Mouse (Mus musculus): Measurements from ENCODE around the gene Plekhh2. TPM values are rescaled to one million over a fixed set of nuclear protein-coding genes. Genes with fewer than 3 reads are reported as not detected.

The Plekhh2 gene
- total and polyA plus RNA-seq, 3 experiments: 1.4 to 2.0 (median 1.7) TPM

GRCm38 (mm10) chr17:84590065-84590464 is 78.4 kb downstream of the Plekhh2 start:
- DNase-seq: no peak
- WGBS: 97% methylated on average over 7 of the region's 7 CpGs
- Histone ChIP-seq H3K4me3 (no peak overlapping the region), H3K9ac (ENCODE audit: low read depth, low read length) (no peak overlapping the region), H3K27ac (no peak overlapping the region), H3K36me3 (ENCODE audit: control insufficient read depth, insufficient read depth, low read length) (no peaks in the 10 kb centered on the region), H3K79me2 (replicated peaks; ENCODE audit: control insufficient read depth, insufficient read depth, low read length) (no peaks in the 10 kb centered on the region), H3K4me1 (ENCODE audit: control insufficient read depth, insufficient read depth, low read length) (peaks cover 3% of the 10 kb centered on the region), H3K27me3 (ENCODE audit: control insufficient read depth, insufficient read depth, low read length) (no peaks in the 10 kb centered on the region)
- intact Hi-C loops (cut with DNase I): no loop called here
- no peak for TF ChIP-seq POLR2A (IDR thresholded peaks at IDR 0.05; ENCODE audit: insufficient read depth, low read depth, low read length)
- no peak for TF ChIP-seq CTCF (IDR thresholded peaks at IDR 0.05)
- no peak for TF ChIP-seq EP300 (IDR thresholded peaks at IDR 0.05; ENCODE audit: insufficient read depth, low read depth, low read length)

- intact Hi-C loops (cut with DNase I): no loop called here
- DNase-seq: no peak
- Histone ChIP-seq H3K36me3 (ENCODE audit: control insufficient read depth, insufficient read depth, low read length) (no peaks in the 10 kb centered on the region), H3K4me1 (ENCODE audit: control insufficient read depth, insufficient read depth, low read length) (no peaks in the 10 kb centered on the region), H3K79me2 (replicated peaks; ENCODE audit: control insufficient read depth, insufficient read depth, low read length) (no peaks in the 10 kb centered on the region), H3K27me3 (ENCODE audit: control insufficient read depth, insufficient read depth, low read length) (no peaks in the 10 kb centered on the region), H3K9ac (ENCODE audit: low read depth, low read length) (no peak overlapping the region), H3K27ac (no peak overlapping the region), H3K4me3 (no peak overlapping the region)
- 93% methylated on average over 16 of the region's 16 CpGs for WGBS
- TF ChIP-seq EP300 (IDR thresholded peaks at IDR 0.05; ENCODE audit: insufficient read depth, low read depth, low read length) (no peak), CTCF (IDR thresholded peaks at IDR 0.05) (no peak), POLR2A (IDR thresholded peaks at IDR 0.05; ENCODE audit: insufficient read depth, low read depth, low read length) (no peak)
These were observed 79.9 kb downstream of the Plekhh2 start for GRCm38 (mm10) chr17:84591431-84592150.

GRCm38 (mm10) chr17:84596015-84596441 is 84.3 kb downstream of the Plekhh2 start:
- H3K79me2 ChIP-seq (replicated peaks; ENCODE audit: control insufficient read depth, insufficient read depth, low read length): no peaks in the 10 kb centered on the region
- no peak overlapping the region for H3K27ac ChIP-seq
- no peaks in the 10 kb centered on the region for H3K36me3 ChIP-seq (ENCODE audit: control insufficient read depth, insufficient read depth, low read length)
- DNase-seq: no peak
- TF ChIP-seq EP300 (IDR thresholded peaks at IDR 0.05; ENCODE audit: insufficient read depth, low read depth, low read length): no peak
- no peak for TF ChIP-seq POLR2A (IDR thresholded peaks at IDR 0.05; ENCODE audit: insufficient read depth, low read depth, low read length)
- H3K4me3 ChIP-seq: no peak overlapping the region
- H3K27me3 ChIP-seq (ENCODE audit: control insufficient read depth, insufficient read depth, low read length): no peaks in the 10 kb centered on the region
- intact Hi-C loops (cut with DNase I): no loop called here
- 44% methylated on average over 10 of the region's 10 CpGs for WGBS
- no peaks in the 10 kb centered on the region for H3K4me1 ChIP-seq (ENCODE audit: control insufficient read depth, insufficient read depth, low read length)
- no peak overlapping the region for H3K9ac ChIP-seq (ENCODE audit: low read depth, low read length)

- H3K9ac ChIP-seq (ENCODE audit: low read depth, low read length): no peak overlapping the region
- H3K27ac ChIP-seq: no peak overlapping the region
- H3K79me2 ChIP-seq (replicated peaks; ENCODE audit: control insufficient read depth, insufficient read depth, low read length): no peaks in the 10 kb centered on the region
- no peaks in the 10 kb centered on the region for H3K27me3 ChIP-seq (ENCODE audit: control insufficient read depth, insufficient read depth, low read length)
- H3K36me3 ChIP-seq (ENCODE audit: control insufficient read depth, insufficient read depth, low read length): no peaks in the 10 kb centered on the region
- H3K4me3 ChIP-seq: no peak overlapping the region
- intact Hi-C loops (cut with DNase I): no loop called here
- TF ChIP-seq EP300 (IDR thresholded peaks at IDR 0.05; ENCODE audit: insufficient read depth, low read depth, low read length) (no peak), CTCF (IDR thresholded peaks at IDR 0.05) (no peak), POLR2A (IDR thresholded peaks at IDR 0.05; ENCODE audit: insufficient read depth, low read depth, low read length) (no peak)
- H3K4me1 ChIP-seq (ENCODE audit: control insufficient read depth, insufficient read depth, low read length): no peaks in the 10 kb centered on the region
- no peak for DNase-seq
- 66% methylated on average over 7 of the region's 7 CpGs for WGBS
These were observed 84.8 kb downstream of the Plekhh2 start for GRCm38 (mm10) chr17:84596501-84596900.

GRCm38 (mm10) chr17:84597859-84598258 is 86.2 kb downstream of the Plekhh2 start:
- H3K4me3 ChIP-seq: no peak overlapping the region
- no peaks in the 10 kb centered on the region for H3K27me3 ChIP-seq (ENCODE audit: control insufficient read depth, insufficient read depth, low read length)
- H3K36me3 ChIP-seq (ENCODE audit: control insufficient read depth, insufficient read depth, low read length): peaks cover 1% of the 10 kb centered on the region
- intact Hi-C loops (cut with DNase I): no loop called here
- no peaks in the 10 kb centered on the region for H3K4me1 ChIP-seq (ENCODE audit: control insufficient read depth, insufficient read depth, low read length)
- H3K9ac ChIP-seq (ENCODE audit: low read depth, low read length): no peak overlapping the region
- WGBS: 91% methylated on average over 12 of the region's 12 CpGs
- DNase-seq: no peak
- no peak overlapping the region for H3K27ac ChIP-seq
- no peak for TF ChIP-seq EP300 (IDR thresholded peaks at IDR 0.05; ENCODE audit: insufficient read depth, low read depth, low read length)
- no peak for TF ChIP-seq CTCF (IDR thresholded peaks at IDR 0.05)
- no peak for TF ChIP-seq POLR2A (IDR thresholded peaks at IDR 0.05; ENCODE audit: insufficient read depth, low read depth, low read length)
- H3K79me2 ChIP-seq (replicated peaks; ENCODE audit: control insufficient read depth, insufficient read depth, low read length): no peaks in the 10 kb centered on the region

GRCm38 (mm10) chr17:84598928-84599327 is 87.2 kb downstream of the Plekhh2 start:
- no peaks in the 10 kb centered on the region for H3K27me3 ChIP-seq (ENCODE audit: control insufficient read depth, insufficient read depth, low read length)
- no peak for DNase-seq
- H3K36me3 ChIP-seq (ENCODE audit: control insufficient read depth, insufficient read depth, low read length): peaks cover 6% of the 10 kb centered on the region
- no peak overlapping the region for H3K9ac ChIP-seq (ENCODE audit: low read depth, low read length)
- intact Hi-C loops (cut with DNase I): no loop called here
- no peaks in the 10 kb centered on the region for H3K79me2 ChIP-seq (replicated peaks; ENCODE audit: control insufficient read depth, insufficient read depth, low read length)
- peaks cover 3% of the 10 kb centered on the region; the same call in 1 of the 2 replicates for H3K4me1 ChIP-seq (ENCODE audit: control insufficient read depth, insufficient read depth, low read length)
- 95% methylated on average over 7 of the region's 7 CpGs for WGBS
- no peak overlapping the region for H3K27ac ChIP-seq
- no peak overlapping the region for H3K4me3 ChIP-seq
- TF ChIP-seq POLR2A (IDR thresholded peaks at IDR 0.05; ENCODE audit: insufficient read depth, low read depth, low read length) (no peak), EP300 (IDR thresholded peaks at IDR 0.05; ENCODE audit: insufficient read depth, low read depth, low read length) (no peak), CTCF (IDR thresholded peaks at IDR 0.05) (no peak)

All from heart, adult 2 months (tissue).